ENCODE assay signal across 15 mouse cellular contexts in the genomic region with DNA sequence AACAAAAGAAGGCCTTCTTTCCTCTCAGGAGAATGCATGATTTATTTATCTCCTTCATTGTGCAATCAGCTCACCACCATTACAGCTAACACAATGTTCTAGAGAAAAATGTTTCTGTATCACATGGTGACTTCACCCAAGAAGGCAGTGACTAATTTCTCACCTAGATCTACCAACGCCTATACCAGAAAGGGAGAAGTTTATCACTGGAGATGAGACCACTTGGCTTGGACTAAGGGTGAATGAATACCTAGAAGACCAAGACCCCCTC. TPM values are rescaled to one million over a fixed set of nuclear protein-coding genes. Genes with fewer than 3 reads are reported as not detected.
A peak's percentile ranks its signal among the peaks of the same experiment; 100 is the strongest.
DNase-seq lines count a peak whose midpoint lies in the region; TF ChIP-seq lines count a peak whose summit lies in the region.
"Had no signal": no experiment of that assay in that cellular context is flagged by ENCODE, and none has a peak within 500 bp of the region (broad histone marks: within the 10 kb centered on the region; RNA-seq: fewer than 3 reads in every experiment).

No protein-coding gene starts in this region.

- H3ac ChIP-seq in myocyte (ENCODE audit: control insufficient read depth, insufficient read length): no peak overlapping the region

- H3K27me3 ChIP-seq in myocyte (ENCODE audit: control insufficient read depth, insufficient read depth, insufficient read length): no peaks in the 10 kb centered on the region

- H3K4me3 ChIP-seq in myocyte: no peak overlapping the region
- H3K4me3 ChIP-seq: embryonic facial prominence, embryonic 10.5 days; embryonic facial prominence, embryonic 12.5 days; forebrain, embryonic 10.5 days; forebrain, embryonic 12.5 days had no signal

- H3K36me3 ChIP-seq in myocyte (ENCODE audit: control insufficient read depth, insufficient read depth): no peaks in the 10 kb centered on the region
- H3K36me3 ChIP-seq: embryonic facial prominence, embryonic 10.5 days; embryonic facial prominence, embryonic 12.5 days; forebrain, embryonic 10.5 days; forebrain, embryonic 12.5 days had no signal

- DNase-seq in adrenal gland, adult 2 months: peak; percentile 3
- DNase-seq in adrenal gland, postnatal 4 days (ENCODE audit: low spot score in 2 of 2): no peak
- DNase-seq in urinary bladder, postnatal 4 days (ENCODE audit: low spot score in 2 of 2): no peak
- DNase-seq in adipocyte (ENCODE audit: low spot score): no peak
- DNase-seq: B cell, adult 2 months; cerebellum, adult 11-12 months; cerebellum, adult 2 months; cerebellum, adult 9-10 months; cerebellum, postnatal 25 days had no signal

- H3K4me2 ChIP-seq in myocyte (ENCODE audit: low read depth): no peak overlapping the region
- H3K4me2 ChIP-seq: embryonic facial prominence, embryonic 12.5 days; forebrain, embryonic 12.5 days had no signal

- H3K79me2 ChIP-seq in myocyte (ENCODE audit: control insufficient read depth, insufficient read depth): no peaks in the 10 kb centered on the region

- TF ChIP-seq POLR2A in myocyte (IDR thresholded peaks at IDR 0.05; ENCODE audit: insufficient read length, low read depth): no peak

TF ChIP-seq in myocyte, 11 proteins besides CTCF, POLR2A, EP300 and RAD21:
- TF ChIP-seq MYOG (IDR thresholded peaks at IDR 0.05; ENCODE audit: control insufficient read depth in 1 of 3, insufficient read depth in 1 of 3, insufficient read length in 2 of 3, low read depth in 2 of 3): no peak
- TF ChIP-seq SRF (IDR thresholded peaks at IDR 0.05; ENCODE audit: control insufficient read depth, insufficient read length, low read depth): no peak
- peak; percentile 67; the same call in 1 of the 2 replicates for TF ChIP-seq CEBPB (IDR thresholded peaks at IDR 0.05; ENCODE audit: insufficient read depth, poor library complexity, severe bottlenecking)
- no peak for TF ChIP-seq MAX (IDR thresholded peaks at IDR 0.05; ENCODE audit: low read depth)

RNA-seq across cellular contexts. Expression of gene Adgrg2, which starts 5.1 kb away (rescaled TPM):
- 1 to 10 TPM; 3.9 to 4.8 TPM for total RNA-seq in adrenal gland, adult 2 months (2021)
- polyA plus RNA-seq in adrenal gland, adult 2 months (2012; rRNA removed): 0.65 and 1.00 TPM in 2 replicates
- 1 to 10 TPM; 1.9 to 3.6 TPM for total RNA-seq in adrenal gland, postnatal 4 days (2021)
- 1.7 TPM for polyA plus RNA-seq in myocyte (2012; fragmentation: generic; extraction: Trizol)
- total RNA-seq: MEL had no signal
